Mouse (Mus musculus) MEL (cell line): ENCODE measurements at regions not wholly inside any gene's neighbourhood (a gene's known extent, or its start where the extent isn't known, plus 50 kb on each side); places are given as distances from the start of the nearest gene placed in this dataset.

Experiments used
- DNase-seq: peaks from one replicate; pipeline ENCODE4 v3.0.0; 2011; ENCODE audit warnings: low read depth, low spot score
- H3K27ac ChIP-seq: 2 replicates; pipeline ENCODE4 v1.5.1; 2012; ENCODE audit warnings: low read depth, mild to moderate bottlenecking, control low read depth, low read length, moderate library complexity; ENCODE audit not compliant: control insufficient read depth
- H3K27me3 ChIP-seq, 2 experiments: fragments of 150-350 bp in 1 of 2; sonication (generic) in 1 of 2; 2 replicates each; pipeline ENCODE4 v1.6.1; 2012; ENCODE audit warnings: low read length in 2 of 2, mild to moderate bottlenecking in 2 of 2, improper control_type of control experiment in 1 of 2, moderate library complexity in 1 of 2; ENCODE audit not compliant: insufficient read depth in 2 of 2, control insufficient read depth in 1 of 2
- H3K36me3 ChIP-seq, 2 experiments: 2 replicates each; pipeline ENCODE4 v1.6.1; 2012 to 2014; ENCODE audit warnings: low read length in 2 of 2, improper control_type of control experiment in 1 of 2, inconsistent platforms in 1 of 2, mild to moderate bottlenecking in 1 of 2; ENCODE audit not compliant: insufficient read depth in 2 of 2, control insufficient read depth in 1 of 2
- H3K4me1 ChIP-seq, 2 experiments: fragments of 150-350 bp in 1 of 2; sonication (generic) in 1 of 2; 2 replicates each; pipeline ENCODE4 v1.6.1; 2012; ENCODE audit warnings: low read length in 2 of 2, improper control_type of control experiment in 1 of 2, mild to moderate bottlenecking in 1 of 2; ENCODE audit not compliant: insufficient read depth in 2 of 2, control insufficient read depth in 1 of 2
- H3K4me3 ChIP-seq, 2 experiments: fragments of 150-350 bp in 1 of 2; sonication (generic) in 1 of 2; 2 replicates each; pipeline ENCODE4 v1.5.1; 2012; ENCODE audit warnings: low read depth in 2 of 2, low read length in 2 of 2, mild to moderate bottlenecking in 2 of 2, moderate library complexity in 2 of 2, control low read depth in 1 of 2, improper control_type of control experiment in 1 of 2; ENCODE audit not compliant: control insufficient read depth in 1 of 2, insufficient read depth in 1 of 2
- H3K79me2 ChIP-seq: 2 replicates; pipeline ENCODE4 v1.6.1; 2012; ENCODE audit warnings: mild to moderate bottlenecking, low read length, moderate library complexity; ENCODE audit not compliant: control insufficient read depth, poor library complexity, insufficient read depth
- H3K9ac ChIP-seq: 2 replicates; pipeline ENCODE4 v1.6.1; 2012; ENCODE audit warnings: low read depth, mild to moderate bottlenecking, control low read depth, low read length, moderate library complexity; ENCODE audit not compliant: control insufficient read depth, poor library complexity, severe bottlenecking
- H3K9me3 ChIP-seq: fragments of 150-350 bp; sonication (generic); replicated peaks from 2 replicates; pipeline ENCODE4 v1.6.1; 2012; ENCODE audit warnings: mild to moderate bottlenecking, low read length, improper control_type of control experiment, moderate library complexity; ENCODE audit not compliant: insufficient read depth
- CHD1 ChIP-seq: IDR thresholded peaks from 2 replicates; pipeline ENCODE4 v1.6.1; 2012; ENCODE audit warnings: low read depth, mild to moderate bottlenecking, inconsistent platforms, low read length, improper control_type of control experiment
- CHD2 ChIP-seq: IDR thresholded peaks from 2 replicates; pipeline ENCODE4 v1.6.1; 2011; ENCODE audit warnings: low read length, improper control_type of control experiment
- CTCF ChIP-seq, 3 experiments: IDR thresholded peaks in 2 of 3; conservative IDR thresholded peaks in 1 of 3; 2 replicates each; pipeline ENCODE4 v1.5.1; 2011 to 2012; ENCODE audit warnings: low read length in 3 of 3, low read depth in 2 of 3, mild to moderate bottlenecking in 2 of 3, improper control_type of control experiment in 1 of 3, inconsistent platforms in 1 of 3, mixed read lengths in 1 of 3, moderate library complexity in 1 of 3; ENCODE audit not compliant: control insufficient read depth in 1 of 3, insufficient read depth in 1 of 3, poor library complexity in 1 of 3, severe bottlenecking in 1 of 3
- E2F4 ChIP-seq: IDR thresholded peaks from 2 replicates; pipeline ENCODE4 v1.6.1; 2011; ENCODE audit warnings: low read depth, low read length, improper control_type of control experiment, borderline replicate concordance
- EP300 ChIP-seq, 2 experiments: IDR thresholded peaks; 2 replicates each; pipeline ENCODE4 v1.6.1; 2011; ENCODE audit warnings: improper control_type of control experiment in 2 of 2, low read length in 2 of 2, low read depth in 1 of 2, mild to moderate bottlenecking in 1 of 2
- GABPA ChIP-seq: IDR thresholded peaks from 2 replicates; pipeline ENCODE4 v1.6.1; 2012; ENCODE audit warnings: low read depth, mild to moderate bottlenecking, inconsistent platforms, low read length, improper control_type of control experiment, moderate library complexity
- JUND ChIP-seq: IDR thresholded peaks from 2 replicates; pipeline ENCODE4 v1.6.1; 2011; ENCODE audit warnings: low read depth, mild to moderate bottlenecking, improper control_type of control experiment, low read length
- MAZ ChIP-seq: IDR thresholded peaks from 2 replicates; pipeline ENCODE4 v1.6.1; 2012; ENCODE audit warnings: low read depth, mild to moderate bottlenecking, inconsistent platforms, low read length, improper control_type of control experiment
- MXI1 ChIP-seq: IDR thresholded peaks from 2 replicates; pipeline ENCODE4 v1.6.1; 2011; ENCODE audit warnings: mild to moderate bottlenecking, low read depth, low read length, improper control_type of control experiment
- MYB ChIP-seq: IDR thresholded peaks from 2 replicates; pipeline ENCODE4 v1.6.1; 2011; ENCODE audit warnings: mild to moderate bottlenecking, low read depth, low read length, improper control_type of control experiment
- MYC ChIP-seq: IDR thresholded peaks from 2 replicates; pipeline ENCODE4 v1.6.1; 2011; ENCODE audit warnings: low read depth, mild to moderate bottlenecking, low read length, improper control_type of control experiment, moderate library complexity
- NRF1 ChIP-seq: IDR thresholded peaks from 2 replicates; pipeline ENCODE4 v1.6.1; 2014; ENCODE audit warnings: low read depth, mild to moderate bottlenecking, inconsistent platforms, low read length, improper control_type of control experiment, moderate library complexity; ENCODE audit not compliant: poor library complexity, insufficient read depth, severe bottlenecking
- POLR2A ChIP-seq, 2 experiments: IDR thresholded peaks; 2 replicates each; pipeline ENCODE4 v1.6.1; 2011 to 2012; ENCODE audit warnings: low read length in 2 of 2, mild to moderate bottlenecking in 2 of 2, control low read depth in 1 of 2, improper control_type of control experiment in 1 of 2, low read depth in 1 of 2, moderate library complexity in 1 of 2; ENCODE audit not compliant: control insufficient read depth in 1 of 2, insufficient read depth in 1 of 2, poor library complexity in 1 of 2
- POLR2AphosphoS2 ChIP-seq: IDR thresholded peaks from 2 replicates; pipeline ENCODE4 v1.6.1; 2011; ENCODE audit warnings: low read length, improper control_type of control experiment
- POLR2AphosphoS5 ChIP-seq: IDR thresholded peaks from 2 replicates; pipeline ENCODE4 v1.6.1; 2012; ENCODE audit warnings: low read depth, borderline replicate concordance, mild to moderate bottlenecking, inconsistent platforms, low read length, moderate library complexity, mixed read lengths
- RAD21 ChIP-seq: IDR thresholded peaks from 2 replicates; pipeline ENCODE4 v1.6.1; 2011; ENCODE audit warnings: mild to moderate bottlenecking, low read depth, low read length, improper control_type of control experiment
- SMC3 ChIP-seq: IDR thresholded peaks from 2 replicates; pipeline ENCODE4 v1.6.1; 2011; ENCODE audit warnings: low read depth, low read length, improper control_type of control experiment
- UBTF ChIP-seq: IDR thresholded peaks from 2 replicates; pipeline ENCODE4 v1.6.1; 2012; ENCODE audit warnings: low read depth, mild to moderate bottlenecking, inconsistent platforms, low read length, improper control_type of control experiment, moderate library complexity, borderline replicate concordance; ENCODE audit not compliant: insufficient read depth
- ZC3H11A ChIP-seq: IDR thresholded peaks from 2 replicates; pipeline ENCODE4 v1.6.1; 2012; ENCODE audit warnings: low read depth, mild to moderate bottlenecking, inconsistent platforms, low read length, improper control_type of control experiment

- peak; percentile 8 for DNase-seq
Observed at GRCm38 (mm10) chr6:148708389-148708788, 122.9 kb downstream of the Ipo8 start.

DNA sequence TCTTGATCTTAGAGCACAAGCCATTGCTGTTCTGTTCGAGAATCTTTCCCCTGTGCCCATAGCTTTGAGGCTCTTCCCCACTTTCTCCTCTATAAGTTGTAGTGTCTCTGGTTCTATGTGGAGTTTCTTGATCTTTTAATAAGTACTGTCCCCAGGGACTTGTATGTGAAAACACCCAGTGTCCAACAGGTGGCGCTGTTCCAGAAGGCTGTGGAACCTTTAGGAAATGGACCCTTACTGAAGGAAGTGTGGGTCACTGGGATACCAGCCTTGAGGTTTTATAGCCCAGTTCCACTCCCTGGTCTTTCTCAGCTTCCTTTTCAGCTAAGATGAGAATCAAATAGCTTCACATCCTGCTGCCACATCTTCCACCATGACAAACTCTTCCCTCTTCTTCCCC is 125.6 kb downstream of the Ipo8 start:
- no peaks in the 10 kb centered on the region; a peak in 1 of 4 replicates for H3K4me1 ChIP-seq
- peak; percentile 70 for DNase-seq
- TF ChIP-seq MXI1 (no peak), SMC3 (peak; percentile 84), NRF1 (no peak), CTCF (IDR thresholded peaks at IDR 0.05 in 2 of 3, conservative IDR thresholded peaks at IDR 0.05 in 1 of 3; ENCODE audit: control insufficient read depth in 1 of 3, insufficient read depth in 1 of 3, low read depth in 2 of 3, low read length in 3 of 3, poor library complexity in 1 of 3, severe bottlenecking in 1 of 3) (peak; percentile 77 to 82 (median 79)), RAD21 (peak; percentile 62), ZC3H11A (peak; percentile 40; the same call in 1 of the 2 replicates)
- H3K9ac ChIP-seq: no peak overlapping the region
- no peaks in the 10 kb centered on the region for H3K79me2 ChIP-seq
- no peak overlapping the region for H3K4me3 ChIP-seq
- H3K36me3 ChIP-seq: no peaks in the 10 kb centered on the region
- H3K27ac ChIP-seq: no peak overlapping the region
- no peaks in the 10 kb centered on the region for H3K27me3 ChIP-seq
- no peaks in the 10 kb centered on the region for H3K9me3 ChIP-seq

More at GRCm38 (mm10) chr6:148708389-148708788, 122.9 kb downstream of the Ipo8 start:
- Histone ChIP-seq H3K4me1 (no peaks in the 10 kb centered on the region; a peak in 1 of 4 replicates), H3K9me3 (no peaks in the 10 kb centered on the region), H3K79me2 (no peaks in the 10 kb centered on the region), H3K27me3 (no peaks in the 10 kb centered on the region), H3K9ac (no peak overlapping the region), H3K27ac (no peak overlapping the region), H3K36me3 (no peaks in the 10 kb centered on the region), H3K4me3 (no peak overlapping the region)
- TF ChIP-seq NRF1 (no peak), E2F4 (no peak), POLR2AphosphoS5 (no peak), GABPA (no peak), JUND (no peak), MAZ (no peak), MYB (no peak), UBTF (no peak), EP300 (IDR thresholded peaks at IDR 0.05; ENCODE audit: low read depth in 1 of 2, low read length in 2 of 2) (no peak), POLR2A (IDR thresholded peaks at IDR 0.05; ENCODE audit: control insufficient read depth in 1 of 2, insufficient read depth in 1 of 2, low read depth in 1 of 2, low read length in 2 of 2, poor library complexity in 1 of 2) (no peak), MYC (no peak), CHD2 (no peak), CHD1 (no peak), POLR2AphosphoS2 (no peak), CTCF (IDR thresholded peaks at IDR 0.05 in 2 of 3, conservative IDR thresholded peaks at IDR 0.05 in 1 of 3; ENCODE audit: control insufficient read depth in 1 of 3, insufficient read depth in 1 of 3, low read depth in 2 of 3, low read length in 3 of 3, poor library complexity in 1 of 3, severe bottlenecking in 1 of 3) (no peak)
